ENCODE assay signal across 10 mouse cellular contexts in genomic region chr10:128037921-128038320, GRCm38 (mm10). TPM values are rescaled to one million over a fixed set of nuclear protein-coding genes. Genes with fewer than 3 reads are reported as not detected.
DNase-seq lines count a peak whose midpoint lies in the region; ATAC-seq and TF ChIP-seq lines count a peak whose summit lies in the region.
"Had no signal": no experiment of that assay in that cellular context is flagged by ENCODE, and none has a peak within 500 bp of the region (broad histone marks: within the 10 kb centered on the region; RNA-seq: fewer than 3 reads in every experiment).

No protein-coding gene starts in this region.

- WGBS in kidney, embryonic 16.5 days = 67% methylated on average over 3 of the region's 3 CpGs
- WGBS in embryonic facial prominence, embryonic 14.5 days = 69% methylated on average over 3 of the region's 3 CpGs
- 72% methylated on average over 3 of the region's 3 CpGs for WGBS in intestine, embryonic 16.5 days
- WGBS in neural tube, embryonic 13.5 days = 74% methylated on average over 3 of the region's 3 CpGs

- H3K4me1 ChIP-seq in kidney, embryonic 16.5 days (ENCODE audit: insufficient read depth, low read length) = peaks cover 39% of the 10 kb centered on the region
- peaks cover 34% of the 10 kb centered on the region for H3K4me1 ChIP-seq in embryonic facial prominence, embryonic 14.5 days (ENCODE audit: control insufficient read depth, insufficient read depth, low read length)
- peaks cover 32% of the 10 kb centered on the region for H3K4me1 ChIP-seq in intestine, embryonic 16.5 days (ENCODE audit: control insufficient read depth, insufficient read depth, low read length)
- H3K4me1 ChIP-seq in neural tube, embryonic 13.5 days (replicated peaks) = peaks cover 48% of the 10 kb centered on the region

- ATAC-seq in kidney, embryonic 16.5 days (ENCODE audit: low FRiP score, low TSS enrichment) = no peak
- no peak for ATAC-seq in embryonic facial prominence, embryonic 14.5 days (ENCODE audit: low read depth)
- no peak for ATAC-seq in intestine, embryonic 16.5 days
- ATAC-seq in neural tube, embryonic 13.5 days (ENCODE audit: low read depth) = no peak
- no peak for ATAC-seq in inflammation-experienced regulatory T-cells, adult 6 months

- H3K9ac ChIP-seq in kidney, embryonic 16.5 days (replicated peaks; ENCODE audit: low read length) = peak overlapping the region; percentile 31; the same call in 1 of the 2 replicates
- peak overlapping the region; percentile 34; the same call in 1 of the 2 replicates for H3K9ac ChIP-seq in embryonic facial prominence, embryonic 14.5 days (ENCODE audit: low read depth, low read length)
- H3K9ac ChIP-seq in intestine, embryonic 16.5 days (ENCODE audit: low read depth, low read length) = no peak overlapping the region
- 0 out of 2 replicates have a peak overlapping the region, but pooled peaks have one; percentile 38 for H3K9ac ChIP-seq in neural tube, embryonic 13.5 days

- H3K4me2 ChIP-seq in kidney, embryonic 16.5 days (replicated peaks; ENCODE audit: low read depth, low read length) = peak overlapping the region; percentile 44
- peak overlapping the region; percentile 36 for H3K4me2 ChIP-seq in embryonic facial prominence, embryonic 14.5 days (ENCODE audit: low read depth, low read length)
- H3K4me2 ChIP-seq in intestine, embryonic 16.5 days (ENCODE audit: low read depth, low read length) = peak overlapping the region; percentile 40
- peak overlapping the region; percentile 94 for H3K4me2 ChIP-seq in neural tube, embryonic 13.5 days

- H3K27ac ChIP-seq in kidney, embryonic 16.5 days (ENCODE audit: low read length) = no peak overlapping the region
- H3K27ac ChIP-seq in embryonic facial prominence, embryonic 14.5 days (replicated peaks; ENCODE audit: low read depth, low read length) = no peak overlapping the region; the same call in 1 of the 2 replicates
- no peak overlapping the region for H3K27ac ChIP-seq in intestine, embryonic 16.5 days (ENCODE audit: low read length)
- no peak overlapping the region for H3K27ac ChIP-seq in neural tube, embryonic 13.5 days (replicated peaks)
- no peak overlapping the region for H3K27ac ChIP-seq in left cerebral cortex, adult 2 months

- H3K36me3 ChIP-seq in kidney, embryonic 16.5 days (ENCODE audit: insufficient read depth, low read length) = peaks cover 43% of the 10 kb centered on the region
- H3K36me3 ChIP-seq in embryonic facial prominence, embryonic 14.5 days (ENCODE audit: control insufficient read depth, insufficient read depth, low read length) = peaks cover 48% of the 10 kb centered on the region
- peaks cover 17% of the 10 kb centered on the region; the same call in 1 of the 2 replicates for H3K36me3 ChIP-seq in intestine, embryonic 16.5 days (ENCODE audit: control insufficient read depth, insufficient read depth, low read length)
- H3K36me3 ChIP-seq in neural tube, embryonic 13.5 days = peaks cover 41% of the 10 kb centered on the region

- intact Hi-C loops in left cerebral cortex, adult 2 months (cut with DNase I) = no loop called here

- no peaks in the 10 kb centered on the region for H3K9me3 ChIP-seq in kidney, embryonic 16.5 days (ENCODE audit: low read length)
- H3K9me3 ChIP-seq in embryonic facial prominence, embryonic 14.5 days (ENCODE audit: control insufficient read depth, low read length) = no peaks in the 10 kb centered on the region
- no peaks in the 10 kb centered on the region for H3K9me3 ChIP-seq in intestine, embryonic 16.5 days (ENCODE audit: control insufficient read depth, low read length)
- no peaks in the 10 kb centered on the region for H3K9me3 ChIP-seq in neural tube, embryonic 13.5 days

- H3K27me3 ChIP-seq in kidney, embryonic 16.5 days (ENCODE audit: insufficient read depth, low read length) = no peaks in the 10 kb centered on the region
- no peaks in the 10 kb centered on the region for H3K27me3 ChIP-seq in embryonic facial prominence, embryonic 14.5 days (replicated peaks; ENCODE audit: control insufficient read depth, insufficient read depth, low read length)
- no peaks in the 10 kb centered on the region for H3K27me3 ChIP-seq in intestine, embryonic 16.5 days (replicated peaks; ENCODE audit: control insufficient read depth, insufficient read depth, low read length)
- H3K27me3 ChIP-seq in neural tube, embryonic 13.5 days = no peaks in the 10 kb centered on the region

- DNase-seq in kidney, adult 11 months = no peak
- DNase-seq in embryonic facial prominence, embryonic 14.5 days (ENCODE audit: low spot score) = no peak
- no peak for DNase-seq in right cerebral cortex, adult 2 months (ENCODE audit: low spot score in 2 of 2)
- no peak for DNase-seq in left cerebral cortex, adult 2 months (ENCODE audit: extremely low spot score in 1 of 2, low spot score in 2 of 2)
- DNase-seq: cerebellum, postnatal 14 days had no signal

- peak overlapping the region; percentile 24 for H3K4me3 ChIP-seq in kidney, embryonic 16.5 days (ENCODE audit: low read length)
- H3K4me3 ChIP-seq in embryonic facial prominence, embryonic 14.5 days (ENCODE audit: low read depth, low read length) = peak overlapping the region; percentile 95
- H3K4me3 ChIP-seq in intestine, embryonic 16.5 days (ENCODE audit: low read length) = no peak overlapping the region
- H3K4me3 ChIP-seq in neural tube, embryonic 13.5 days = no peak overlapping the region
- no peak overlapping the region; the same call in 1 of the 2 replicates for H3K4me3 ChIP-seq in left cerebral cortex, adult 2 months

- no peak for TF ChIP-seq CTCF in left cerebral cortex, adult 2 months (IDR thresholded peaks at IDR 0.05)

RNA-seq across cellular contexts. Expression of gene Naca, which starts 2.5 kb away (rescaled TPM):
- polyA plus RNA-seq in kidney, embryonic 16.5 days (2015; fragmentation: Nextera tagmentation; extraction: Ambion mirVana) = 667 and 704 TPM in 2 replicates
- 847 and 859 TPM in 2 replicates for polyA plus RNA-seq in embryonic facial prominence, embryonic 14.5 days (2014; fragmentation: Nextera tagmentation; extraction: Ambion mirVana)
- 686 and 732 TPM in 2 replicates for polyA plus RNA-seq in intestine, embryonic 16.5 days (2015; fragmentation: Nextera tagmentation; extraction: Ambion mirVana)
- polyA plus RNA-seq in neural tube, embryonic 13.5 days (2015; fragmentation: Nextera tagmentation; extraction: Ambion mirVana) = 612 and 618 TPM in 2 replicates
- 1,000 to 10,000 TPM in 2 of 3 experiments, 100 to 1,000 TPM in 1; 923 to 1,212 (median 1,047) TPM for polyA plus RNA-seq in inflammation-experienced regulatory T-cells, adult 6 months (2017; shearing (Covaris generic))
- 100 to 1,000 TPM; 310 to 314 TPM for total RNA-seq in left cerebral cortex, adult 2 months (2021)

RNA-seq across cellular contexts. Expression of gene Ptges3, which starts 20.8 kb away (rescaled TPM):
- polyA plus RNA-seq in kidney, embryonic 16.5 days (2015; fragmentation: Nextera tagmentation; extraction: Ambion mirVana) = 409 and 441 TPM in 2 replicates
- polyA plus RNA-seq in embryonic facial prominence, embryonic 14.5 days (2014; fragmentation: Nextera tagmentation; extraction: Ambion mirVana) = 450 and 475 TPM in 2 replicates
- polyA plus RNA-seq in intestine, embryonic 16.5 days (2015; fragmentation: Nextera tagmentation; extraction: Ambion mirVana) = 371 and 401 TPM in 2 replicates
- polyA plus RNA-seq in neural tube, embryonic 13.5 days (2015; fragmentation: Nextera tagmentation; extraction: Ambion mirVana) = 448 and 456 TPM in 2 replicates
- polyA plus RNA-seq in inflammation-experienced regulatory T-cells, adult 6 months (2017; shearing (Covaris generic)) = 100 to 1,000 TPM; 186 to 360 (median 347) TPM
- total RNA-seq in left cerebral cortex, adult 2 months (2021) = 100 to 1,000 TPM; 121 to 123 TPM

RNA-seq across cellular contexts. Expression of gene Prim1, which starts 23.0 kb away (rescaled TPM):
- 83.4 and 84.1 TPM in 2 replicates for polyA plus RNA-seq in kidney, embryonic 16.5 days (2015; fragmentation: Nextera tagmentation; extraction: Ambion mirVana)
- polyA plus RNA-seq in embryonic facial prominence, embryonic 14.5 days (2014; fragmentation: Nextera tagmentation; extraction: Ambion mirVana) = 61.6 and 69.4 TPM in 2 replicates
- 56.3 and 66.1 TPM in 2 replicates for polyA plus RNA-seq in intestine, embryonic 16.5 days (2015; fragmentation: Nextera tagmentation; extraction: Ambion mirVana)
- 32.1 and 35.9 TPM in 2 replicates for polyA plus RNA-seq in neural tube, embryonic 13.5 days (2015; fragmentation: Nextera tagmentation; extraction: Ambion mirVana)
- polyA plus RNA-seq in inflammation-experienced regulatory T-cells, adult 6 months (2017; shearing (Covaris generic)) = 10 to 100 TPM; 18.1 to 73.7 (median 18.2) TPM
- 1 to 10 TPM; 7.9 to 8.1 TPM for total RNA-seq in left cerebral cortex, adult 2 months (2021)

RNA-seq across cellular contexts. Expression of gene Hsd17b6, which starts 30.5 kb away (rescaled TPM):
- polyA plus RNA-seq in kidney, embryonic 16.5 days (2015; fragmentation: Nextera tagmentation; extraction: Ambion mirVana) = not detected in 2 replicates
- 0.75 TPM in 1 of 2 replicates, not detected in the other for polyA plus RNA-seq in embryonic facial prominence, embryonic 14.5 days (2014; fragmentation: Nextera tagmentation; extraction: Ambion mirVana)
- 0.22 and 0.76 TPM in 2 replicates for polyA plus RNA-seq in intestine, embryonic 16.5 days (2015; fragmentation: Nextera tagmentation; extraction: Ambion mirVana)
- polyA plus RNA-seq in neural tube, embryonic 13.5 days (2015; fragmentation: Nextera tagmentation; extraction: Ambion mirVana) = not detected in 2 replicates
- polyA plus RNA-seq in inflammation-experienced regulatory T-cells, adult 6 months (2017; shearing (Covaris generic)) = not detected
- total RNA-seq in left cerebral cortex, adult 2 months (2021) = not detected
- total RNA-seq: hematopoietic stem cell, adult 5-6 weeks had no signal

RNA-seq across cellular contexts. Expression of gene Atp5b, which starts 45.2 kb away (rescaled TPM):
- polyA plus RNA-seq in kidney, embryonic 16.5 days (2015; fragmentation: Nextera tagmentation; extraction: Ambion mirVana) = 3,411 and 3,412 TPM in 2 replicates
- polyA plus RNA-seq in embryonic facial prominence, embryonic 14.5 days (2014; fragmentation: Nextera tagmentation; extraction: Ambion mirVana) = 2,069 and 2,210 TPM in 2 replicates
- 3,551 and 3,599 TPM in 2 replicates for polyA plus RNA-seq in intestine, embryonic 16.5 days (2015; fragmentation: Nextera tagmentation; extraction: Ambion mirVana)
- polyA plus RNA-seq in neural tube, embryonic 13.5 days (2015; fragmentation: Nextera tagmentation; extraction: Ambion mirVana) = 2,119 and 2,171 TPM in 2 replicates
- 100 to 1,000 TPM; 459 to 529 (median 464) TPM for polyA plus RNA-seq in inflammation-experienced regulatory T-cells, adult 6 months (2017; shearing (Covaris generic))
- 1,000 to 10,000 TPM; 1,628 to 1,633 TPM for total RNA-seq in left cerebral cortex, adult 2 months (2021)

Comparison
In these comparisons a context has a peak if more than half of its experiments do, and no peak if none do; other contexts are left out.
1. H3K4me2 ChIP-seq: peak in every context shown above with its lines; median percentile 94 in neural tube, embryonic 13.5 days; 44 in kidney, embryonic 16.5 days; 40 in intestine, embryonic 16.5 days; 36 in embryonic facial prominence, embryonic 14.5 days.
2. H3K4me3 ChIP-seq: peak in kidney, embryonic 16.5 days (single experiment) and embryonic facial prominence, embryonic 14.5 days (single experiment); none in intestine, embryonic 16.5 days (single experiment), neural tube, embryonic 13.5 days (single experiment) and left cerebral cortex, adult 2 months (single experiment).